Mouse (Mus musculus) megakaryocyte, embryonic 14.5 days (primary cell): ENCODE data around the gene Smim17.

ENCODE experiments used
- FLI1 ChIP-seq: IDR thresholded peaks from 2 replicates; pipeline ENCODE4 v1.6.1; 2012; ENCODE audit warnings: low read length, inconsistent platforms, mixed read lengths
- GATA1 ChIP-seq: IDR thresholded peaks from 3 replicates; pipeline ENCODE4 v1.6.1; 2012; ENCODE audit warnings: mixed read lengths, low read length, inconsistent platforms, borderline replicate concordance

- TF ChIP-seq GATA1 (no peak), FLI1 (no peak)
Measured at GRCm38 (mm10) chr7:6397996-6398975, at the start of gene Smim17.
